Mouse (Mus musculus): ENCODE data around the gene Dnajb2. TPM values are rescaled to one million over a fixed set of nuclear protein-coding genes. Genes with fewer than 3 reads are reported as not detected.
A peak's percentile ranks its signal among the peaks of the same experiment; 100 is the strongest.

The Dnajb2 gene
- polyA plus RNA-seq, 1 experiment from 2014 or later: 16.9 TPM

- no peak overlapping the region for H3K27ac ChIP-seq (ENCODE audit: low read depth)
These were observed 23.1 kb upstream of the Dnajb2 start for GRCm38 (mm10) chr1:75213096-75213495.

DNA sequence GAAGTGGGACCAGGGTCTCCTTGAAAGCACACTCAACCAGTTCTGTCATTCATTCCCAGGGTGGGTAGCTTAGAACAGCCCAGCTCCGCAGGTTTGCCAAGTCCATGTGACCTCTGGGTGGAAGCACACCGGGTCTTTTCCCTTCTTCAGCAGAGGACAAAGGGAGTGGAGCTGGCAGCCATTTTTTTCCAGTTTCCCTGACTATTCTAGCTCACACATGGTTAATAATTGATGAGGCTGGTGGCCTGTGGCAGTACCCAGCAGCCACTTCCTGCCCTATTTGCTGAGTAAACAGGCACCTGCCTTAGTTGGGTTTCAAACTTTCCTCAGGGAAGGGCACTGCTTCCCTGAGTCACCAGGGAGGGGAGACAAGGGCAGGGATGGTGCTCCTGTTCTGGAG, 21.8 kb upstream of the Dnajb2 start:
- no peak for ATAC-seq (ENCODE audit: insufficient read depth)
- peaks cover 4% of the 10 kb centered on the region; the same call in 1 of the 2 replicates for H3K4me1 ChIP-seq (ENCODE audit: insufficient read depth)
- no peak overlapping the region for H3K9ac ChIP-seq

More at GRCm38 (mm10) chr1:75213096-75213495, 23.1 kb upstream of the Dnajb2 start:
- no peak for TF ChIP-seq CTCF (IDR thresholded peaks at IDR 0.05; ENCODE audit: low read depth)
- Histone ChIP-seq H3K4me3 (ENCODE audit: low read depth, low read length) (no peak overlapping the region), H3K9ac (no peak overlapping the region), H3K27me3 (ENCODE audit: insufficient read depth, low read length) (peaks cover 8% of the 10 kb centered on the region), H3K36me3 (ENCODE audit: insufficient read depth) (peaks cover 43% of the 10 kb centered on the region), H3K9me3 (ENCODE audit: low read depth, low read length) (no peaks in the 10 kb centered on the region), H3K4me1 (ENCODE audit: insufficient read depth) (peaks cover 4% of the 10 kb centered on the region; the same call in 1 of the 2 replicates), H3K4me2 (0 out of 2 replicates have a peak overlapping the region, but pooled peaks have one; percentile 7)
- ATAC-seq (ENCODE audit: insufficient read depth) (no peak), DNase-seq (no peak)
- 85% methylated on average over 7 of the region's 7 CpGs for WGBS

GRCm38 (mm10) chr1:75214886-75215285, 21.3 kb upstream of the Dnajb2 start:
- Histone ChIP-seq H3K4me2 (no peak overlapping the region), H3K4me3 (ENCODE audit: low read depth, low read length) (no peak overlapping the region), H3K9ac (no peak overlapping the region), H3K27me3 (ENCODE audit: insufficient read depth, low read length) (peaks cover 26% of the 10 kb centered on the region), H3K9me3 (ENCODE audit: low read depth, low read length) (no peaks in the 10 kb centered on the region), H3K27ac (ENCODE audit: low read depth) (no peak overlapping the region), H3K36me3 (ENCODE audit: insufficient read depth) (peaks cover 43% of the 10 kb centered on the region), H3K4me1 (ENCODE audit: insufficient read depth) (peaks cover 3% of the 10 kb centered on the region; the same call in 1 of the 2 replicates)
- TF ChIP-seq CTCF (IDR thresholded peaks at IDR 0.05; ENCODE audit: low read depth): no peak
- no peak for ATAC-seq (ENCODE audit: insufficient read depth)
- DNase-seq: no peak
- 60% methylated on average over 5 of the region's 5 CpGs for WGBS

More for the DNA sequence above, 21.8 kb upstream of the Dnajb2 start:
- no peak overlapping the region for H3K4me3 ChIP-seq (ENCODE audit: low read depth, low read length)
- TF ChIP-seq CTCF (IDR thresholded peaks at IDR 0.05; ENCODE audit: low read depth): no peak
- H3K27me3 ChIP-seq (ENCODE audit: insufficient read depth, low read length): peaks cover 21% of the 10 kb centered on the region
- DNase-seq: no peak
- no peak overlapping the region for H3K4me2 ChIP-seq
- H3K36me3 ChIP-seq (ENCODE audit: insufficient read depth): peaks cover 43% of the 10 kb centered on the region
- H3K9me3 ChIP-seq (ENCODE audit: low read depth, low read length): no peaks in the 10 kb centered on the region
- H3K27ac ChIP-seq (ENCODE audit: low read depth): peak overlapping the region; percentile 54
- 59% methylated on average over 2 of the region's 2 CpGs for WGBS

DNA sequence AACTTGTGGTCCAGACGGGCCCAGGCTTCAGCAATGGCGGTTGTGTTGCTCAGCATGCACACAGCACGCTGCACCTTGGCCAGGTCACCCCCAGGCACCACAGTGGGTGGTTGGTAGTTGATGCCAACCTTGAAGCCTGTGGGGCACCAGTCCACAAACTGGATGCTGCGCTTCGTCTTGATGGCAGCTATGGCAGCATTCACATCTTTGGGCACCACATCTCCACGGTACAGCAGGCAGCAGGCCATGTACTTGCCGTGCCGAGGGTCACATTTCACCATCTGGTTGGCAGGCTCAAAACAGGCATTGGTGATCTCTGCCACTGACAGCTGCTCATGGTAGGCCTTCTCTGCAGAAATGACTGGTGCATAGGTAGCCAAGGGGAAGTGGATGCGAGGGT, 20.4 kb upstream of the Dnajb2 start:
- H3K9me3 ChIP-seq (ENCODE audit: low read depth, low read length): no peaks in the 10 kb centered on the region
- TF ChIP-seq CTCF (IDR thresholded peaks at IDR 0.05; ENCODE audit: low read depth): no peak
- no peak overlapping the region for H3K4me2 ChIP-seq
- peaks cover 43% of the 10 kb centered on the region for H3K36me3 ChIP-seq (ENCODE audit: insufficient read depth)
- no peak overlapping the region for H3K27ac ChIP-seq (ENCODE audit: low read depth)
- DNase-seq: no peak
- 92% methylated on average over 9 of the region's 9 CpGs for WGBS
- H3K4me3 ChIP-seq (ENCODE audit: low read depth, low read length): no peak overlapping the region
- ATAC-seq (ENCODE audit: insufficient read depth): no peak
- H3K9ac ChIP-seq: no peak overlapping the region
- peaks cover 35% of the 10 kb centered on the region for H3K27me3 ChIP-seq (ENCODE audit: insufficient read depth, low read length)
- no peaks in the 10 kb centered on the region; the same call in 1 of the 2 replicates for H3K4me1 ChIP-seq (ENCODE audit: insufficient read depth)

DNA sequence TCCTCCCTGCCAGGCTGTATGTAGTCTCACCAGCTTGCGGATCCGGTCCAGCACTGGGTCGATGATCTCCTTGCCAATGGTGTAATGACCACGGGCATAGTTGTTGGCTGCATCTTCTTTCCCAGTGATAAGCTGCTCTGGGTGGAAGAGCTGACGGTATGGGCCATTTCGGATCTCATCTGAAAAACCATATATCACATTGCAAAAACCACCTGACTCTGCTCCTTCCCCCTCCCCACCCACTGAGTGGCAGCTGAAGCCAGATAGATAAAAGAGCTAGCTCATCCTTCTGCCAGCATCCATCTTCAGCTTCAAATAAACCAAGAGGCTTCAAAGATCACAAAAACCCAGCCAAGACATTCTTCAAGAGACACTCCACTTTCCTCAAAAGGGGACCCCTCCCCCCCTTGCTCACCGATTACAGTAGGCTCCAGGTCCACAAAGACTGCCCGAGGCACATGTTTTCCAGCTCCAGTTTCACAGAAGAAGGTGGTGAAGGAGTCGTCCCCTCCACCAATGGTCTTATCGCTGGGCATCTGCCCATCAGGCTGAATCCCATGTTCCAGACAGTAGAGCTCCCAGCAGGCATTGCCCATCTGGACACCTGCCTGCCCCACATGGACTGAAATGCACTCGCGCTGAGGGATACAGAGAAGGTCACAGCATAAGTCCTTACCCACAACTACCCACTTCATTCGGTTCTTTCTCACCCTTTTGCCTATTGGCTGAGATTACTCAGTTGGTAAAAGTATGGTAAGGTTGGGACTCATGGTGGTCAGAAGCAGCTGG, 19.2 kb upstream of the Dnajb2 start:
- H3K36me3 ChIP-seq (ENCODE audit: insufficient read depth): peaks cover 40% of the 10 kb centered on the region
- peak overlapping the region; percentile 99 for H3K4me2 ChIP-seq
- DNase-seq (no peak), ATAC-seq (ENCODE audit: insufficient read depth) (no peak)
- H3K27me3 ChIP-seq (ENCODE audit: insufficient read depth, low read length): peaks cover 41% of the 10 kb centered on the region
- WGBS: 64% methylated on average over 13 of the region's 13 CpGs
- peak overlapping the region; percentile 53; the same call in 1 of the 2 replicates for H3K4me3 ChIP-seq (ENCODE audit: low read depth, low read length)
- H3K4me1 ChIP-seq (ENCODE audit: insufficient read depth): no peaks in the 10 kb centered on the region; the same call in 1 of the 2 replicates
- H3K27ac ChIP-seq (ENCODE audit: low read depth): no peak overlapping the region
- no peak for TF ChIP-seq CTCF (IDR thresholded peaks at IDR 0.05; ENCODE audit: low read depth)
- no peak overlapping the region for H3K9ac ChIP-seq
- H3K9me3 ChIP-seq (ENCODE audit: low read depth, low read length): no peaks in the 10 kb centered on the region

GRCm38 (mm10) chr1:75217893-75218226, 18.3 kb upstream of the Dnajb2 start:
- no peak for ATAC-seq (ENCODE audit: insufficient read depth)
- H3K4me2 ChIP-seq: peak overlapping the region; percentile 99
- no peaks in the 10 kb centered on the region; the same call in 1 of the 2 replicates for H3K4me1 ChIP-seq (ENCODE audit: insufficient read depth)
- peak overlapping the region; percentile 0; the same call in 1 of the 2 replicates for H3K27ac ChIP-seq (ENCODE audit: low read depth)
- DNase-seq: no peak
- no peak for TF ChIP-seq CTCF (IDR thresholded peaks at IDR 0.05; ENCODE audit: low read depth)
- no peaks in the 10 kb centered on the region for H3K9me3 ChIP-seq (ENCODE audit: low read depth, low read length)
- H3K9ac ChIP-seq: peak overlapping the region; percentile 54
- 3% methylated on average over 6 of the region's 6 CpGs for WGBS
- peaks cover 41% of the 10 kb centered on the region for H3K27me3 ChIP-seq (ENCODE audit: insufficient read depth, low read length)
- H3K4me3 ChIP-seq (ENCODE audit: low read depth, low read length): peak overlapping the region; percentile 53
- H3K36me3 ChIP-seq (ENCODE audit: insufficient read depth): peaks cover 32% of the 10 kb centered on the region

DNA sequence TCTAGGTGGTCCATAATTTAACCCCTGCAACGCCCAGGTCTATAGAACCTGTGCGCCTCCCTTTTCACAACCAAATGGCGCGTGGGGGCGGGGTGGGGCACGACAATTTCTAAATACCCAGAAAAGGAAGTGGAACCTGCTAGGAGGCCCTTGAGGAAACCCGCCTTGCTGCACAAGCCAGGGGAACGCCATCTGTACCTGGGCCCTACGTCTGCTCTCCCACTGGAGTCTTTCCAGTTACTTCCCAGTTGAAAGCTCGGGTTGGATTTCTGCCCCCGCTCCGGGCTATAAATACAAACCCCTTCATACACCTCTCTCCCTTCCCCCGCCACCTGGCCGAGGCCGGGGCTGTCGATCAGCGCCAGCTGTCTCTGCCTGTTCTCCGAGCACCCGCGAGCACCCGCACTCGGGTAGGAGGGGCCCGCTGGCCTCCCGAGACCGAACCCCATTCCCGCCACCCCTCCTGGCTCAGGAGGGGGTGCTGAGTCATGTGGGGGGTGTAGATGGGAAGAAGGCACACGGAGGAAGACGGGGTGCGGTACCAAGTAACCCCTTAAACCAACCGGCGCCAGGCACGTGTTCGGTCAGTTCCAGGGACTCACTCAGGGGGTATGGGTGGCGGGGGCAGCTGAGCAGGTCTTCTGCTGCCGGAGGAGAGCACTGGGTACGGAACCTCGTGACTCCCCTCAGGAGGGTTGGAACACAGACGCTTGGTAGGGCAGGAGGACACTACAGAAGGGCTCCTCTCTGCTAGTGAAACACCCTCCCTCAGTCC, 17.8 kb upstream of the Dnajb2 start:
- H3K36me3 ChIP-seq (ENCODE audit: insufficient read depth): peaks cover 26% of the 10 kb centered on the region
- H3K27me3 ChIP-seq (ENCODE audit: insufficient read depth, low read length): peaks cover 41% of the 10 kb centered on the region
- peak; percentile 19 for DNase-seq
- no peaks in the 10 kb centered on the region for H3K9me3 ChIP-seq (ENCODE audit: low read depth, low read length)
- no peaks in the 10 kb centered on the region; the same call in 1 of the 2 replicates for H3K4me1 ChIP-seq (ENCODE audit: insufficient read depth)
- WGBS: 1% methylated on average over 38 of the region's 38 CpGs
- peak overlapping the region; percentile 99 for H3K4me2 ChIP-seq
- no peak overlapping the region; the same call in 1 of the 2 replicates for H3K27ac ChIP-seq (ENCODE audit: low read depth)
- peak; percentile 65 for ATAC-seq (ENCODE audit: insufficient read depth)
- peak overlapping the region; percentile 54 for H3K9ac ChIP-seq
- no peak for TF ChIP-seq CTCF (IDR thresholded peaks at IDR 0.05; ENCODE audit: low read depth)
- H3K4me3 ChIP-seq (ENCODE audit: low read depth, low read length): peak overlapping the region; percentile 53
